Mouse (Mus musculus) erythroblast, embryonic 14.5 days (primary cell): ENCODE data around the gene Wdr5.

Experiments
- GATA1 ChIP-seq: IDR thresholded peaks from 2 replicates; pipeline ENCODE4 v1.6.1; 2012; ENCODE audit warnings: low read length, inconsistent platforms, mixed read lengths
- TAL1 ChIP-seq: IDR thresholded peaks from 3 replicates; pipeline ENCODE4 v1.6.1; 2012; ENCODE audit warnings: low read length, inconsistent platforms, mixed read lengths

- TF ChIP-seq GATA1 (no peak), TAL1 (no peak)
Measured at GRCm38 (mm10) chr2:27572928-27573627, 58.1 kb downstream of the Wdr5 start.
